Mouse (Mus musculus) kidney, postnatal 14 days (tissue): Measurements from ENCODE around the gene Prr14.
"Not testable (repeated sequence)": the region's sequence is repeated elsewhere in the genome, so short reads cannot be mapped to it uniquely, and the experiment has no call there.

Experiments
- DNase-seq: peaks from one replicate; pipeline ENCODE4 v3.0.0; 2022; ENCODE audit warnings: mixed read lengths

Prr14 gene

GRCm38 (mm10) chr7:127472060-127472459 is 12.6 kb downstream of the Prr14 start:
- no peak for DNase-seq

- DNase-seq = no peak
These were observed 14.3 kb downstream of the Prr14 start for GRCm38 (mm10) chr7:127473705-127474104.

- DNase-seq = no peak
These were observed 15.1 kb downstream of the Prr14 start for GRCm38 (mm10) chr7:127474378-127475070.

GRCm38 (mm10) chr7:127475186-127475740 is 15.9 kb downstream of the Prr14 start:
- DNase-seq = no peak

GRCm38 (mm10) chr7:127476336-127476735 is 16.9 kb downstream of the Prr14 start:
- peak; percentile 32 for DNase-seq

GRCm38 (mm10) chr7:127476855-127477254 is 17.4 kb downstream of the Prr14 start:
- no peak for DNase-seq

- peak; percentile 100 for DNase-seq
These were observed 18.6 kb downstream of the Prr14 start for GRCm38 (mm10) chr7:127477687-127478634.

- DNase-seq = peak; percentile 98
These were observed 19.4 kb downstream of the Prr14 start, which contains the start of gene Fbrs for GRCm38 (mm10) chr7:127478635-127479317. Gene Fbrs (plus strand): TSS chr7:127479199.

- DNase-seq = peak; percentile 22
These were observed 20.2 kb downstream of the Prr14 start for GRCm38 (mm10) chr7:127479318-127480225.

- DNase-seq = no peak
These were observed 20.9 kb downstream of the Prr14 start for GRCm38 (mm10) chr7:127480321-127480720.

GRCm38 (mm10) chr7:127485416-127485815 is 26.0 kb downstream of the Prr14 start:
- no peak for DNase-seq

GRCm38 (mm10) chr7:127488364-127488763 is 29.0 kb downstream of the Prr14 start:
- DNase-seq = not testable (repeated sequence)

- DNase-seq = no peak
These were observed 30.6 kb downstream of the Prr14 start for GRCm38 (mm10) chr7:127489982-127490381.

GRCm38 (mm10) chr7:127491846-127492245 is 32.4 kb downstream of the Prr14 start:
- no peak for DNase-seq

- no peak for DNase-seq
These were observed 35.2 kb downstream of the Prr14 start for GRCm38 (mm10) chr7:127494648-127495047.

GRCm38 (mm10) chr7:127497382-127497781 is 38.0 kb downstream of the Prr14 start:
- no peak for DNase-seq

- peak; percentile 55 for DNase-seq
These were observed 39.0 kb downstream of the Prr14 start for GRCm38 (mm10) chr7:127498407-127498806.

- no peak for DNase-seq
These were observed 48.9 kb downstream of the Prr14 start for GRCm38 (mm10) chr7:127508291-127508690.

GRCm38 (mm10) chr7:127509830-127510229 is 50.4 kb downstream of the Prr14 start:
- not testable (repeated sequence) for DNase-seq

- DNase-seq = peak; percentile 24
These were observed 51.8 kb downstream of the Prr14 start for GRCm38 (mm10) chr7:127511241-127511640.

GRCm38 (mm10) chr7:127511808-127512230 is 52.4 kb downstream of the Prr14 start, which contains the start of gene Srcap:
Gene Srcap (plus strand): TSS chr7:127511983.
- DNase-seq = peak; percentile 98
